Mouse (Mus musculus) lung, postnatal 4 days (tissue): ENCODE data around the gene Oxt.
"Not testable (repeated sequence)": the region's sequence is repeated elsewhere in the genome, so short reads cannot be mapped to it uniquely, and the experiment has no call there.

Experiments used
- DNase-seq, 2 experiments: peaks; one replicate each; pipeline ENCODE4 v3.0.0; 2021

Oxt gene

DNA sequence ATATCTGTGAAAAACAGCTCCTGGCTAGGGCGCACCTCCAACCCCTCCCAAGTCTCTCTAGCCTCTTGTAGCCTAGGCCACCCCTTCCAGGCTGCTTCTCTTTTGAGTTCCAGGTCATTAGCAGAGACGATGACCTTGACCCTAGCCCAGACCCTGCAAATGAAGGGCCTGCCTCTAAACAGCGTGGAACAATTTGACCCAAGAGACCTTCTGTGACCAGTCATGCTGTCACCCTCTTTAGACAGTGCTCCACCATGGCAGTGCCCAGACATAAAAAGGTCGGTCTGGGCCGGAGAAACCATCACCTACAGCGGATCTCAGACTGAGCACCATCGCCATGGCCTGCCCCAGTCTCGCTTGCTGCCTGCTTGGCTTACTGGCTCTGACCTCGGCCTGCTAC, at the start of gene Oxt:
Gene Oxt (plus strand): TSS at position 301 of the 400 bp plus-strand sequence.
- no peak for DNase-seq

DNA sequence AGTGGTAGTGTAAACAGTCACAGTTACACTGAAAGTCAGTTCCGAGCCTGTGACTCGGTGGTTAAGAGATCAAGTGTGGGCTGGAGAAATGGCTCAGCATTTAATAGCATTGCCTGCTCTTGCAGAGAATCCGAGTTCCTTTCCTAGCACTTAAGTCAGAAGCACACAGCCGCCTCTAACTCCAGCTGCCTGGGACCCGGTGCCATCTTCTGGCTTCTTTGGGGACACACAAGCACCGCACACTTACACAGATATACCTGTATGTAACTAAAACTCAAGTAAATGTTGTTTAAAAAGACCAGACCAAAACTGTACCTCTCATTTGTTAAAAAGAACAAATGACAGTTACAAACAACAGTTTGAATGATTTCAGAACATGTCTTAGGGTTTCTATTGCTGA, 47.5 kb upstream of the Oxt start:
- DNase-seq = no peak

DNA sequence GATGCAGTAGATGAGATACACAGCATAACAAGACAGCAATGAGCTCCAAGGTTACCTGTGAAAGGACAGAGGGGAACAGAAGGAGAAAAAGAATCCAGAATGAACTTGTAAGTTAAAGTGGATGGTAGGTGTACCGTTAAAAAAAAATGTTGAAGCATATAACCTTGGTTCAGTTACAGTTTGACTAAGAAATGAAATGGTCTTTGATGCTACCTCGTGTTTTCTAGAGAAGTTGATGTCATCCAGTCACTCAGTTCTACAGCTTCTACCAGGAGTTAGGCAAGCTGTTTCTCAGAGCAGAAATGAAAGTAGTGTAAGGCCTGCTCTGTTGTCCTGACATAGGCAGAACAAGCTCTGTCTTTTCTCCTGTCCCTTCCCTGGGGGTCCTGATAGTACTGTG, 46.7 kb upstream of the Oxt start:
- DNase-seq = no peak

DNA sequence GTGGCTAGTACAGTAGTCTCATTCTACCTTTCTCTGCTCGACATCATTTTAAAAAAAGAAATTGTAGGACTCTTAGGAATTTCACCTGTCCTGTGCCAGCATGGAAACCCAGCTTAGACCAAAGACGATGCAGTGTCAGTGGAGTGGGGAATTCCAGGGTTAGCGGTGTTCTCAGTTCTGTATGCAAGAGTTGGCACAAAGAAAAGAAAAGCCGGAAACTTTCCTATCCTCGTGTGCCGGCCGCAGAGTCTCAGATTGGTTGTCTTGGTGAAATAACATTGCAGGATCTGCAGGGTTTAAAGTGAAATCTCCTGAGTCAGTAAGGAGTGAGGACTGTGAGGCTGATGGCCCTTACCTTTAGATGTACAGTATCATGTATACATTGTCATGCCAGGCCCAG, 46.0 kb upstream of the Oxt start:
- DNase-seq = no peak

DNA sequence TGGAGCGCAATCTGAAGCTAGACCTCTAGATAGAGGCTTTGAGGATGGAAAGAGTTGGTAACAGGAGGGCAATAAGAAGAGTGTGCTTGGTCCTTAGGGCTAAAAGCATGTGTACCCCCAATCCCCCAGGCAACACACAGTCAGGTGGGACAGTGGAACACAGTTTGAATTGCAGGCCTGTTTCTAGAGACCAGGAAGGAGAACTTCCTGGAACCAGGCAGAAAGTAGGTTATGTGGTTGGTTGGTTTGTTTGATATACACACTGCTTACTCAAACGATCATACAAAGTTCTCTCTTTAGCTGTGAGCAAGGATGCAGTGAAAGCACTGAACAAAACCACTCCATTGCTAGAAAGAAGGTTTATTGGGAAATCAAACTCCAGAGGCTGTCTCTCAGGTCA, 43.8 kb upstream of the Oxt start:
- no peak for DNase-seq

DNA sequence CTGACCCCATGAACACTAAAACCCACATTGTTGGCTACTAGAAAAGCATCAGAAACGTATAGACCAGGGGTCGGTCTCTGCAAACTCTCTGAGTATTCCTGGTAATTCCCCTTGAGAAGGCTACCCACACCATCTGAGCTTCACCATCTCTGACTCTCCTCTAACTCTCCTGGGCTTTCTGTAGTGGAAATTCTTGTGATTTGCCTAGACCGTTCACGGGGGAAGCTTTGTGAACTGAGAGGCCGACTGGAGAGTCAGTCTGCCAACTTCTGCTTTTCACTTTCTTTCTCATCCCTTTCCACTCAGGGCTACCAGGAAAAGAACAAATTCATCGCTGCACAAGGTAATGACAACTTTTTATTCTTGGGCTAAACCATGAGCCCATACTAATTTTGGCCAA, 41.0 kb upstream of the Oxt start:
- no peak for DNase-seq

DNA sequence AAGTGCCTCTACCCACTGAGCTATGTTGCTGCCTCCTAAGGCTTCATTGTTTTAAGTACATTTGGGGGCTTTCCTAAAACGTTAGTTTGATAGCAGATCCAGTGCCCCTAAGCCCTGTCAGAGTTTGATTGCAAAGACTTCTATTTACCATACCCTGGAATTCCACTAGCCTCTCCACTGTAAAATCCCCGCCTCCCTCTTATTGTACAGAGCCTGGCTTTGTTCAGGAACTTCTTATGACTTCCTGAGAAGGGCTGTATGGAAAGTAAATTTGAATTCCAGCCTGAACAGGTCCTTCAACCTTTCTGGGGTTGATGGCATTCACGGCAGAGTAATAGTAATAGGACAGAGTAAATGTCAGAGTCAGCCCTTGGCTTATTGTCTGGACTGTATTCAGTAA, 39.1 kb upstream of the Oxt start:
- DNase-seq = no peak

DNA sequence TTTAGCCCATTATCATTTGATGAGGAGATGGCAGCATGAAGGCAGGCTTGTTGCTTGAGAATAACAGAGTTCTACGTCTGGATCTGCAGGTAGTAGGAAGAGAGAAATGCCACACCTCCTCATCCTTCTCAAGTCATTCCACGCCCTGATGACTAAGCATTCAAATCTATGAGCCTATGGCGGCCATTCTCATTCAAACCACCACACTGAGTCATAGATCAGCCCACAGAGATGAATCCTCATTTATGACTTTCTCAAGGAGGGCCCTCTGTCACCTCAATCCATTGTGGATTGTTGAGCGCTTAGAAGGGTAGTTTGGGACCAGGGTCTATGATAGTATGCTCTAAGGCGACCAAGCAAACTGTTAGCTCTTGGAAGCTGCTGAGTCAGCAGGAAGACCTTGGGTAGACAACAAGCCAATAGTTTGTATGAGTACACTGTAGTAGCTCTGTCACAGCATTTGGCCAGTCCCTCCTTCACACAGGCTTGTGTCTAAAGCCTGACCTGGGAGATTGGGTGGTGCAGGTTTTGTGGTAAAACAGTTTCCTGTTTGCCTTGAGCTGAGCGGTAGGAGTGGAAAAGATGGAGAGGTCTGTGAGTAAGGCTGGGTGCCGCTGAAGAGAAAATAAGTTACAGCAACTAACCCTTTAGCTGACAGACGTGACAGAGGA, 37.0 kb upstream of the Oxt start:
- DNase-seq = no peak

DNA sequence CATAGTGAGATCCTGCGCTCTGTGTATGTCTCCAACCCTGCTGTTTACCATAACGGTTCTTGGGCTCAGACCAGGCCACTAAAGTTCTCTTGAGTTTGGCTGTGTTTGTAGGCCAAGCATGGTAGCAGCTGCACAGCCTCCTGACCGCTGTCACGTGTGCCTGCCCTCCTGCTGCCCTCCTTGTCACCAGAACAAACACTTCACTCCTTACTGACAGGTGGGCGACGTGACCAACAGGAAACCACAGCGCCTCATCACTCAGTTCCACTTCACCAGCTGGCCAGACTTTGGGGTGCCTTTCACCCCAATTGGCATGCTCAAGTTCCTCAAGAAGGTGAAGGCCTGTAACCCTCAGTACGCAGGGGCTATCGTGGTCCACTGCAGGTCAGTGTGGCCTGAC, 35.7 kb upstream of the Oxt start:
- DNase-seq = peak; percentile 6 to 27

DNA sequence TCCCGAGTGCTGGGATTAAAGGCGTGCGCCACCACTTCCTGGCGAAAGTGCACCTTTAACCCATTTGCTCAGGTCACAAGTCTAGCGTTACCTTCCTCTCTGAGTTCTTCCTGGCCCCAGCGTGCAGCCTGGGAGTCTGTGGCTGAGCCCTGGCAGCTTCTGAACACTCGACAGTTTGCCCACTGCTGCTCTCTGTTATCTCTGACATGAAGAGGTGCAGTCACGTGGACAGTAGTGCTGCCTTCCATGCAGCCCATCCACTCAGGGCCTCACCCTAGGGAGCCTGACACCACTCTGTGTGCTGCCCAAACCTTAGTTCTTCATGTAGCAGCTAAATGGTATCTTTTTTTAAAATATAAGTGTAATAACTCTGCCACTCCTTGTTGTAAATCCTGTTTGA, 29.0 kb upstream of the Oxt start:
- no peak for DNase-seq

DNA sequence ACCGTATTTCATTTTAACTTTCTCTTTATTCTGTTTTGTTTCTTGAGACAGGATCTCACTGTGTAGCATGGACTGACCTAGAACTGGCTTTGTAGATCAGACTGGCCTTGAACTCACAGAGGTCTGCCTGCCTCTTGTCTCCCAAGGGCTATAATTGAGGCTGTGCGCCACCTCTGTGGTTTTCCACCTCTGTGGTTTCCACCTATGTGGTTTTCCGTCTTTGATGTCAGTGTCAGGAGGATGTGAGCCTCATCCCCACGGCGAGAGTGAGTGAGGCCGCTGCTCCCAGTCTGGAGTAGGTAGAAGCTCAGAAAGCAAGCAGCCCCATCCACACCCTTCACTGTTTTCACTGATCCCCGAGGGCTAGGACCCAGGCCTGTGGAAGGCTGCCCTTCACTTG, 21.1 kb upstream of the Oxt start:
- DNase-seq = no peak

DNA sequence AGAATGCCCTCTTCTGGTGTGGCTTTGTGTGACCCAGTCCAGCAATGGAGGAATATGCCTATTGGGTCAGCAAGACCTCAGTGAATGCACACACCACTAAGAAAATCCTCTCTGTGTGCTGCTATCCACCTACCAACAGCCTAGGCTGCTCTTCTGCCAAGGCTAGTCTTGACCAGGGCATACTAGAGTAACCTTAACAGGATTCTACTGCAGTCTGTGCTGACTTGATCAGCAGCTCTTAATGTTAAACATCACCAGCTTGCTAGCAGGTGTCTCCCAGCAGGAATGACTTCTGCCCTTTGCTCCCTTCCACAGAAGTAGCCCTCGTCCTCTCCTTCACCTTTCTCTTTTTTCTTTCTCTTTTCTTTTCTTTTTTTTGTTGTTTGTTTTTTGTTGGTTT, 19.7 kb upstream of the Oxt start:
- DNase-seq = no peak

DNA sequence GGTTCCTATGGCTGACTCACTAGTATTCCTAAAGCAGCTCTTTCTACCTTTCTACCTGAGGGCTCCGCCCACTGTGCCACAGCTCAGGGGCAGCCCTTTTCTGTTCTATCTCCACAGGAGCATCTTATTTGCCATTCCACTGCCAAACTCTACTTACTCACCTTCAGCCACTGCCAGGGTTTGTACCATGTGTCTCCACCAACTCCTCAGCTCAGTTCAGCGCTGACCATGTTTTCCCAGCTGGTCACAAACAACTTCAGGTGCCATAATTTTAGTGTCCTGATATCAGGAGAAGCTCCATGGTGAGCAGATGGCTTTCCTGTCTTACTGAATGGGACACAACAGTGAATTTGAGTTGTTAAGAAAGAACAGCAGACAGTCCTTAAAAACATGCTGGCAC, 18.5 kb upstream of the Oxt start:
- DNase-seq = no peak

DNA sequence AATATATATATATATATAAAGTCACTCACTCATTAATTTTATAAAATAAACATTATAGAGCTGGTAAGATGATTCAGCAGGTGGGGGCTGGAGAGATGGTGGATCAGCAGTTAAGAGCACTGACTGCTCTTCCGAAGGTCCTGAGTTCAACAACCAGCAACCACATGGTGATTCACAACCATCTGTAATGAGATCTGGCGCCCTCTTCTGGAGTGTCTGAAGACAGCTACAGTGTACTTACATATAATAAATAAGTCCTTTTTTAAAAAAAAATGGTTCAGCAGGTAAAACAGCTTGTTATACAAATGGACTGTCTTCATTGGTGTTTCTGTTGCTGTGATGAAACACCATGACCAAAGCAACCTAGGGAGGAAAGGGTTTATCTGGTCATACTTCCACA, 18.0 kb upstream of the Oxt start:
- no peak for DNase-seq

DNA sequence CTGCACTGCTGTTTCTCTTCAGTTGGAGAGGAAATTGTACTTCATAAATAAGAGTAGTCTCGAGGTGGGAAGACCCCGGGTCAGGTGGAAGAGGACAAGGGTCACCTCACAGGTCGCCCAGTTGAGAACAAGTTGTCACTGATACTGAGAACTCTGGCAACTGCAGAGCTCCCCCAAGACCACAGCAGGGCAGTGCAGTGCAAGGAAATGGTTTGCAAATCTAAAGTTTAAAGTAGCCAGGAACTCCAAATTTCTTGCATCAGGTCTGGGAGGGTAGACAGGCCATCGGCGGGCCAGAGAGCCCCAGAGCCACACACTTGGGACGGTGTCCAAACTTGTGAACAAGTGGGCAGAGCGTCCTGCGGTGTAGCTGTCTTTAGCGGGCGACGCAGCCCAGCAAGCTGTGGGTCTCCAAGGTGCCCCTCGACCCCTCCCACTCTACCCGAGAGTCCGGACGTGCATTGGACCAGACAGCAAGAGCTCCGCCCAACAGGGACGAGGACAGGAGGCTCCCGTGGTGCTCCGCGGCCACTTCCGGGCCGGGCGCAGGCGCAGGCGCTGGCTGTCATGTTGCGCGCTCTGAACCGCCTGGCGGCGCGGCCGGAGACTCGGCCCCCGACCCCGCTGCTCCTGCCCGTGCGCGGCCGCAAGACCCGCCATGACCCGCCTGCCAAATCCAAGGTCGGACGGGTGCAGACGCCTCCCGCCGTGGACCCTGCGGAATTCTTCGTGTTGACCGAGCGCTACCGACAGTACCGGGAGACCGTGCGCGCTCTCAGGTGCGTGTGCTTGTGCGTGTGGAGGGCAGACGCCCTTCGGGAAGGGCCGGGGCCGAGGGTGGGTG, 12.5 kb upstream of the Oxt start, which contains the start of gene Mrps26:
Gene Mrps26 (plus strand): TSS at position 531 of the 844 bp plus-strand sequence.
- peak; percentile 94 to 97 for DNase-seq

DNA sequence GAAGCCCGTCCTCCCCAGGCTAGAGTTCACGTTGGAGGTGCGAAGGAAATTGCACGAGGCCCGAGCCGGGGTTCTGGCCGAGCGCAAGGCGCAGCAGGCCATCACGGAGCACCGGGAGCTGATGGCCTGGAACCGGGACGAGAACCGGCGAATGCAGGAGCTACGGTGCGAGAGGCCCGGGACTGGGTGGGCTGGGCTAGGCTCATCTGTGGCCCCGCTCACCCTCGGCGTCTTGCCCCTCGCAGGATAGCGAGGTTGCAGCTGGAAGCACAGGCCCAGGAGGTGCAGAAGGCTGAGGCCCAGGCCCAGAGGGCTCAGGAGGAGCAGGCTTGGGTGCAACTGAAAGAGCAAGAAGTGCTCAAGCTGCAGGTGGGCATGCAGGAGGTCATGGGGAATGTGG, 11.9 kb upstream of the Oxt start:
- DNase-seq = no peak

DNA sequence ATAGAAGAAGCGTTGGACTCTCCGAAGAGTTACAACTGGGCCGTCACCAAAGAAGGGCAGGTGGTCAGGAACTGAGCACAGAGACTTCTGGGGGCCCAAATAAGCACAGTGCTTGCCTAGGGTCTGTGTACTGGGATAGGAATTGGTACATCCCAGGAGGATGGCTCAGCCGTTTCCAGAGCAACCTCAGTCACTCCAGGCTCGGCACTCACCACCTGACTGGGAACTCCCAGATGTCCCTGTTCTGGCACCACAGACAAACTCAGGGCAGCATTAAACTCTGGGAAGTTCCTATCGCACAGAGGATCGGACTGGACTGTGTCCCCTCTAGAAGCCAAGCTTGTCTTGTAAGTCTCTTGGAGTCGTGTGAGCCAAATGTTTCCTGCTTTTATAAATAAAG, 11.0 kb upstream of the Oxt start:
- no peak for DNase-seq

DNA sequence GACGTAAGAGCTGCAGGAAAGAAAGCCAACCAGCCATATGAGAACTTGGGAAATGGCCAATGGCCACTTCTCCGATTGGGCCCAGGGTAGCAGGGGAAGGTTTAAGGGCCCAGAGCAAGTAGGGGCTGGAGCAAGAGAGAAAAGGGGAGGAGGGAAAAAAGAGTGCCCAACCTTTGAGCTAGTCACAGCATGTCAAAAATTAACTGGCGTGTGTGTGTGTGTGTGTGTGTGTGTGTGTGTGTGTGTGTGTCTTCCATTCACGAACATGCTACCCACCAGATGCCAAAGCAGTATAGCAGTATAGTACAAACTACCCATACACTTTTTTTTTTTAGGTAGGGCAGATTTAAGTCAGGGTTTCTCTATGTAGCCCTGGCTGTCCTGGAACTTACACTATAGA, 7.1 kb upstream of the Oxt start:
- DNase-seq = no peak

DNA sequence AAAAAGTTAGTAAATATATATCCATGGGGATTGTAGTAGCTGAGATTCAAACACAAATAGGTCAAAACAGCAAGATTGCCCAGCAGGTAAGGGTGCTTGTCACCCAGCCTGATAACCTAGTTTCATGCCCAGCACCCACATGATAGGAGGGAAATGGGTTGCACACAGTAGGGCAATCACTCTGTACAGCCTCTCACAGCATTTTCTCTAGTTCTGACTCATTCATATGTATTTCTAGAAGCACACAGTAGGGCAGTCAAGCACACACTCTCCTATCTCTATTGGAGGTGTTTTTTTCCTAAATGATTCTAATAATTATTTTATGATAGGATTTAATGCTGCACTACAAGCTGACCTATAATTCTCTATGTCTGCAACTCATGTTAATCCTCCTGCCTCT, 6.0 kb upstream of the Oxt start:
- no peak for DNase-seq

DNA sequence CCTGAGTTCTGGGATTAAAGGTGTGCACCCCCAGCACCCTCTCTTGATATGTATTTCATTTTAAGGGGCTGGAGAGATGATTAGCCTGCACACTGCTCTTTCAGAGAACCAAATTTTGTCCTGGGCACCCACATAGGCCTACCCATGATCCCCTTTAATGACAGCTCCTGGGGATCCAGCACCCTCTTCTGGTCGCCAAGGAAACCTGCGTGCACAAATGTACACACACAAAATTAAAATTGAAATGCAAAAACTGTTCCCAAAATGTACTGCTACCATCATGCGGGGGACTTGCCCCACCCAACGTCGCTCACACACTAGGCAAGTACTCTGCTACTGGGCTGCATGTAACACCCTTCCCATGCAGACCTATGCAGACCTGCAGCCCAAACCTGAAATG, 1.0 kb upstream of the Oxt start:
- DNase-seq = no peak

DNA sequence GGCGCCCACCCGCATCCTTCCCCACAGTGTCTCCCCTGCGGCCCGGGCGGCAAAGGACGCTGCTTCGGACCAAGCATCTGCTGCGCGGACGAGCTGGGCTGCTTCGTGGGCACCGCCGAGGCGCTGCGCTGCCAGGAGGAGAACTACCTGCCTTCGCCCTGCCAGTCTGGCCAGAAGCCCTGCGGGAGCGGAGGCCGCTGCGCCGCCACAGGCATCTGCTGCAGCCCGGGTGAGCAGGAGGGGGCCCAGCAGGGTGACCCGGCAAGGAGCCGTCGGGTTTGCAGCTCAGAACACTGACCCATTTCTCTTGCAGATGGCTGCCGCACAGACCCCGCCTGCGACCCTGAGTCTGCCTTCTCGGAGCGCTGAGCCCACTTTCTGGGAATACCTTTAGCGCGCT, 591 bp downstream of the Oxt start:
- not testable (repeated sequence) for DNase-seq

DNA sequence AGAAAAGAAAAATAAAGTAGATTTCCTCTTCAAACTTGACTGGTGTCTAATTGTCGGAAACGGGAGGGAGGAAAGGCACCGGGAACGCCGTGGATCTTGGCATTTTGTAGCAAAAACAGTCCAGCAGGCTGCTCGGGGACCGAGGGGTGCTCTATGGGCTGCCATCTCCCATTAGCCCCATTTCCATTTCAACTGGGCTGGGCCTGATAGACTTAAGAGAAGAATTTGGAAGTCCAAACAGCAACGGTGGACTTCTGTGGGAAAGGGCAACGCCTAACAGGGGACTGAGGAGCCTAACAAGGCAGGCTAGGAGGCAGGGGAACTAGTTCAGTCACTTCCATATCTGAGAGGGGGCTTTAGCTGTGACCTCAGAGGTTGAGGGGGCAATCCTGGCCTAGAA, 1.0 kb downstream of the Oxt start:
- no peak for DNase-seq

DNA sequence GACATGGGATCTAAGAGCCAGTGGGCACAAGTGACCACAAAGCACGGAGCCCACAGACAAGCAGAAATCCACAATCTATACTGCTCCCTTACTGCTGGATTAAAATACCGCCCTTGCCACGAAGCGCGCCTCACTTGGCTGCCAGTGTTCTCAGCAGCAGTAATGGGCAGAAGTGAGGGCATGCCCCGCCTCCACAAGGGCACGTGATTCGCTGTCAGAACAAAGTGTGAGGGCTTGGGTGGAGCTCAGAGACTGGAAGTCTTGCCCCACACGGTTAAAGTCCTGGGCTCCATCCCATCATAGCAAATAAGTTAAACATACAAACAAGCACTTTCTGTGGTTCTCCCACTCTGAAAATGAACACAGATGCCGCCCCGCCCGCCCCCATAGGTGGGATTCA, 1.7 kb downstream of the Oxt start:
- peak; percentile 63 to 65 for DNase-seq

DNA sequence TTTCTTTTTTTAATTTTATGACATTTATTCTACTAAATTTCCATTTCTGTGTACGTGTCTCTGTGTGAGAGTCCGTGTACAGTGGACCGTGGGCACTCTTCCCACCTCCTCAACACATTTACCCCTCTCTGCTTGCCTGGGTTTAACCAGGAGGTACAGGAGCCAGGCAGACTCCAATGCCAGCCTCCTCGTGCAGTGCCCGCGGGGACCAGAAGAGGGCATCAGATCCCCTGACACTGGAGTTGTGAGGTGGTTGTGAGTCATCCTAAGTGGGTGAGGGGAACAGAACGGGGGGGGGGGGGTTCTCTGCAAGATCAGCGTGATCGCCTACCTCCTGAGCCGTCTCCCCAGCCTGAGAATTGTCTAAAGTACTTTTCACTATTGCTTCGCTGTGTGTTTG, 2.2 kb downstream of the Oxt start:
- DNase-seq = peak; percentile 42 to 69

DNA sequence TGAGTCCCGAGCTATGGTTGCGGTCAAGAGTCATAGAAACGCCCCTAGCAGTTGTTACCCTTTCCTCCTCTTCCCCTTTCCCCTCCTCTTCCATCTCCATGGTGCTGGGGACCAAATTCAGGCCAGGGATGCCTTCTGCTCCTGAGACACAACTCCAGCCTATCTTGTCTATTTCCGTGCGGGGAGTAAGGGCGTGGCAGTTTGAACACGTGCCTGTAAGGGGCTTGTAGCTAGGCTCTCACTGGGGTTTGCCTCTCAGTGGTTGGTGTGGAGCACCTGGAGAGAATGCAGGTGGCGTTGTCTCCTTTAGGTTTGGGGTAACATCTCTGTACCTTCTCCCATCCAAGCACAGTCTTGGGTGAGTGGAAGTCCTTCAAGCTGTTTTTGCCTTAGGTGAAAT, 3.8 kb downstream of the Oxt start:
- DNase-seq = no peak
